Mouse (Mus musculus) liver, embryonic 15.5 days (tissue): Measurements from ENCODE around the gene Slc9a8. TPM values are rescaled to one million over a fixed set of nuclear protein-coding genes. Genes with fewer than 3 reads are reported as not detected.
A peak's percentile ranks its signal among the peaks of the same experiment; 100 is the strongest.

ENCODE experiments used
- ATAC-seq: fragments of 200-750 bp; cut with Nextera tagmentation; 2 replicates; pipeline ENCODE4 v1.8.0; 2017; ENCODE audit warnings: moderate number of reproducible peaks, mild to moderate bottlenecking, moderate library complexity; ENCODE audit not compliant: insufficient read depth
- H3K27ac ChIP-seq: fragments of 300-500 bp; sonication (generic); replicated peaks from 2 replicates; pipeline ENCODE4 v1.5.1; 2015; ENCODE audit warnings: mild to moderate bottlenecking, inconsistent platforms
- H3K27me3 ChIP-seq: fragments of 300-500 bp; sonication (generic); 2 replicates; pipeline ENCODE4 v1.6.1; 2015; ENCODE audit warnings: mild to moderate bottlenecking, inconsistent platforms
- H3K36me3 ChIP-seq: fragments of 300-500 bp; sonication (generic); replicated peaks from 2 replicates; pipeline ENCODE4 v1.6.1; 2015; ENCODE audit warnings: moderate library complexity, mild to moderate bottlenecking, inconsistent platforms
- H3K4me1 ChIP-seq: fragments of 300-500 bp; sonication (generic); replicated peaks from 2 replicates; pipeline ENCODE4 v1.6.1; 2015; ENCODE audit warnings: inconsistent platforms
- H3K4me2 ChIP-seq: fragments of 300-500 bp; sonication (generic); 2 replicates; pipeline ENCODE4 v1.6.1; 2015; ENCODE audit warnings: moderate library complexity, mild to moderate bottlenecking, inconsistent platforms
- H3K4me3 ChIP-seq: fragments of 300-500 bp; sonication (generic); replicated peaks from 2 replicates; pipeline ENCODE4 v1.5.1; 2015; ENCODE audit warnings: mild to moderate bottlenecking, inconsistent platforms
- H3K9ac ChIP-seq: fragments of 300-500 bp; sonication (generic); 2 replicates; pipeline ENCODE4 v1.6.1; 2015; ENCODE audit warnings: moderate library complexity, mild to moderate bottlenecking, inconsistent platforms
- H3K9me3 ChIP-seq: fragments of 300-500 bp; sonication (generic); replicated peaks from 2 replicates; pipeline ENCODE4 v1.6.1; 2016; ENCODE audit warnings: inconsistent platforms
- WGBS: fragments of 180-500 bp; shearing (Covaris S2); methylation state at CpG from one replicate; pipeline ENCODE4 v1.1.7; 2015; ENCODE audit warnings: mixed read lengths; ENCODE audit not compliant: insufficient replicate concordance; 5-methylcytosine and 5-hydroxymethylcytosine counted together
- polyA plus RNA-seq: library from polyadenylated mRNA; unstranded; fragments of >200 nt; fragmentation: Nextera tagmentation; extraction: Ambion mirVana; gene quantifications from 2 replicates; pipeline ENCODE4 v1.2.1, GENCODE M21; 2015

Gene Slc9a8
- polyA plus RNA-seq, 1 experiment from 2014 or later: 12.7 TPM

DNA sequence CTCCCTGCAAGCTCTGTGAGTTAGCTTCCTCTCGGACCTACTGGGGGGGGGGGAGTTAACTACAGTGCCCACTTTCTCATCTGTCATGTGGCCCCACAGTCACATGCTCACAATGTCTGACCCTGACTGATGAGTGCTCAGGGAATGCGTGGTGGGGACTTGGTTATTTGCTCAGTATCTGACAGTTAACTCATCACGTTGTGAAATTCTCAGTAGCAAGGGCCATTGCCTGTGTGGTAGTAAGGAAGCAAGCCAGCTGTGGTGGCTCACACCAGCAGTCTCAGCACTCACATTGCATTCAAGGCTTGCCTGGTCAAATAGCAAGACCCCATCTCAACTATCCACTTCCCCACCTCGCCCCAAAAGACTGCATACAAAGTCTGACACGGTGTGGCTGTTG is 45.7 kb downstream of the Slc9a8 start:
- H3K36me3 ChIP-seq: peaks cover 76% of the 10 kb centered on the region
- H3K27me3 ChIP-seq: no peaks in the 10 kb centered on the region
- H3K4me1 ChIP-seq: no peaks in the 10 kb centered on the region
- no peak overlapping the region for H3K4me3 ChIP-seq
- WGBS: 60% methylated on average over 5 of the region's 5 CpGs
- no peak overlapping the region for H3K9ac ChIP-seq
- no peaks in the 10 kb centered on the region for H3K9me3 ChIP-seq
- no peak overlapping the region for H3K4me2 ChIP-seq
- no peak overlapping the region for H3K27ac ChIP-seq
- ATAC-seq: no peak

DNA sequence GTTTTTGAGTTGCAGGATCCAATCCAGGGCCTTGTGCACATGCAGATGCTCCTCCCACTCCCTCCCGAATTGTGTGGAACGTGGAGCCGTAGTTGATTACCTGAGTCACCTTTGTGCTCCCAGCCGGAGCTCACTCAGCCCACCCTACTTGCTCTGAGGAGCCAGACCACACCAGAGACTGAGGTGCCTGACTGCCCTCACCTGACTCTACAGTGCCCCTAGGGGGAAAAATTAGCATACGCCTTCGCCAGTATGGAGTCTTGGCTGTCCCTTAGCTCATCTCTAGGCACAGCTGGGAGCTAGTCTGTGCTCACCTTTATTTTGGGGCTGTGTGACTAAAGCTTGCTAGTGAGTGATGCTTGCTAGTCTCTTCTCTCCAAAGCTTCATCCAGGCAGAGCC is 46.9 kb downstream of the Slc9a8 start:
- H3K27ac ChIP-seq: no peak overlapping the region
- WGBS: 77% methylated on average over 6 of the region's 6 CpGs

DNA sequence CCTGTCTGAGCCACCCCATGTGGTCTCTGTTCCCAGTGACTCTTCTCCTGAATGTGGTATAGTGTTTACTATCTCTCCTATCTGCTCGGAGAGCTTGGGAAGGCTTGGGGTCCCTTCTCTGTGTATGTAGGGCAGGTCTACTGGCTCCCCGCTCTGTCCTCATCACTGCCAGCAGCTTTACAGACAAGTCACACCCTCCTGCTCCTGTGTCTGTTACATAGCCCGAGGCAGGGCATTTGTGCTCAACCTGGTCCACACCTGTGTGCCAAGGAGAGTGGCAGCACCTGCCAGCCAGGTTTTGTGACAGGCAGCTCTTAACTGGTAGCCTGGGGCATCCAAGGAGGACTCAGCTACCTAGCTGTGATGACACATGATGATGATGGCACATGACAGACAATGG is 49.1 kb downstream of the Slc9a8 start:
- no peak overlapping the region for H3K9ac ChIP-seq
- H3K27ac ChIP-seq: no peak overlapping the region
- H3K4me3 ChIP-seq: no peak overlapping the region
- WGBS: 75% methylated on average over 3 of the region's 3 CpGs
- no peaks in the 10 kb centered on the region for H3K9me3 ChIP-seq
- H3K36me3 ChIP-seq: peaks cover 95% of the 10 kb centered on the region
- no peaks in the 10 kb centered on the region for H3K27me3 ChIP-seq
- H3K4me1 ChIP-seq: no peaks in the 10 kb centered on the region
- no peak overlapping the region for H3K4me2 ChIP-seq
- ATAC-seq: no peak

More for the DNA sequence above, 46.9 kb downstream of the Slc9a8 start:
- no peaks in the 10 kb centered on the region for H3K4me1 ChIP-seq
- ATAC-seq: no peak
- peaks cover 88% of the 10 kb centered on the region for H3K36me3 ChIP-seq
- H3K4me3 ChIP-seq: no peak overlapping the region
- H3K27me3 ChIP-seq: no peaks in the 10 kb centered on the region
- H3K9me3 ChIP-seq: no peaks in the 10 kb centered on the region
- H3K9ac ChIP-seq: no peak overlapping the region
- H3K4me2 ChIP-seq: no peak overlapping the region

DNA sequence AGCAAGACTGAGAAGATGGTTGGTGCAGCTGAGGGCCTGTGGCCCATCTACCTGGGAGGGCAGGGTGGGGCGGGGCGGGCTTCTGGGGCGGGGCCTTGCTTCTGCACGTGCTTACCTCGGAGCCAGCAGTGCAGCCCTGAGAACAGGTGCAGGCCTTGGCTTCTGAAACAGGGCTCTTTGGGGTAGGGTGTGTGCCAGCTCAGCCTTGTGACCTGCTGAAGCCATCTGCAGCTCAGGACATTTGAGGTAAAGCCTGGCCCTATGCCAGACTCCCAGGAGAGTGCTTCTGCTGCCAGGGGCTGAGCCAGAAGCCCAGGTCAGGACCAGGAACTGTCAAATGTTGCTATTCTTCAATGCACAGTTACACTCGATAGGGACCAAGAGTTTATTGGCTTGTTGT is 50.1 kb downstream of the Slc9a8 start:
- Histone ChIP-seq H3K36me3 (peaks cover 88% of the 10 kb centered on the region), H3K4me3 (no peak overlapping the region), H3K4me1 (peaks cover 9% of the 10 kb centered on the region), H3K9me3 (no peaks in the 10 kb centered on the region), H3K9ac (no peak overlapping the region), H3K27me3 (no peaks in the 10 kb centered on the region), H3K4me2 (no peak overlapping the region), H3K27ac (no peak overlapping the region)
- no peak for ATAC-seq
- 77% methylated on average over 6 of the region's 6 CpGs for WGBS

DNA sequence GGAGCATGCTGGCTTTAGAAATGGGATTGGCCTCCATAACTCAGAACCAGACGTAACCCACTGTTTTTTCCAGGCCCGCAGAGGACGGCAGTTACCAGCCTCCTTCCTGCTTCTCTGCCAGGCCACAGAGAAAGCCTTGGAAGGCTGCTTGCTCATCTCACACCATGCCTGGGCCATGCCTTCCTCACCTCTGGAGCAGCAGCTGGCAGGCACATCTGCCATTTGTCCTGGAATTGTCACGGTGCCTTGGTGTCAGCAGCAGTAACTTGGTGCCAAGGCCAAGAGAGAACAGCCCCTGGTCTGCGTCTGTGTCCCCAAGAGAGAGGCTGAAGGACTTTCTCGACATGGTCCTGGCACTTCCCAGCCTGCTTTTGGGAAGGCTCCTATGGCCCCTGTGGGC is 52.7 kb downstream of the Slc9a8 start:
- no peak for ATAC-seq
- H3K4me3 ChIP-seq: no peak overlapping the region
- 84% methylated on average over 6 of the region's 6 CpGs for WGBS

DNA sequence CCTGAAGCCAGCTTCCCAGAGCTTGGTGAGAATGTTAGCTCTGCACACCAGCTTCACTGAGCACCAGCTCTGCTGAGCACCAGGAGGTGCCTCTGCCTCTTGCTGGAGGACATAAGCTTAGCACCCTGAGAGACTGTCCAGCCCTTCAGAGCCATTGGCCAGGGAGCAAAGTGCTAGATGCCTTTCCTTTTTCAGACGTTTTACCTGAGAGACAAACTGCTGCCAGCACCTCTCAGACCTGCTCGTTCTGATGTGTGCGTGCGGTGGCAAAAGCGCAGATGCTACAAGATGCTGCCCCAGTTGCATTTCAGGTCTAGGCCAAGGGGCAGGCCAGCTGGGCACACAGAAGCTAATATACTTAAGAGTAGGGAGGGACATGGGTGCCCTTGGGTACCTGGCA is 54.1 kb downstream of the Slc9a8 start:
- Histone ChIP-seq H3K27me3 (no peaks in the 10 kb centered on the region), H3K36me3 (peaks cover 53% of the 10 kb centered on the region), H3K4me2 (no peak overlapping the region), H3K4me3 (no peak overlapping the region), H3K4me1 (peaks cover 13% of the 10 kb centered on the region), H3K27ac (no peak overlapping the region), H3K9me3 (no peaks in the 10 kb centered on the region), H3K9ac (no peak overlapping the region)
- WGBS: 79% methylated on average over 5 of the region's 5 CpGs
- ATAC-seq: no peak

More for the DNA sequence above, 52.7 kb downstream of the Slc9a8 start:
- H3K27ac ChIP-seq: no peak overlapping the region
- peaks cover 13% of the 10 kb centered on the region for H3K4me1 ChIP-seq
- no peak overlapping the region for H3K4me2 ChIP-seq
- no peaks in the 10 kb centered on the region for H3K27me3 ChIP-seq
- no peaks in the 10 kb centered on the region for H3K9me3 ChIP-seq
- H3K36me3 ChIP-seq: peaks cover 66% of the 10 kb centered on the region
- no peak overlapping the region for H3K9ac ChIP-seq

DNA sequence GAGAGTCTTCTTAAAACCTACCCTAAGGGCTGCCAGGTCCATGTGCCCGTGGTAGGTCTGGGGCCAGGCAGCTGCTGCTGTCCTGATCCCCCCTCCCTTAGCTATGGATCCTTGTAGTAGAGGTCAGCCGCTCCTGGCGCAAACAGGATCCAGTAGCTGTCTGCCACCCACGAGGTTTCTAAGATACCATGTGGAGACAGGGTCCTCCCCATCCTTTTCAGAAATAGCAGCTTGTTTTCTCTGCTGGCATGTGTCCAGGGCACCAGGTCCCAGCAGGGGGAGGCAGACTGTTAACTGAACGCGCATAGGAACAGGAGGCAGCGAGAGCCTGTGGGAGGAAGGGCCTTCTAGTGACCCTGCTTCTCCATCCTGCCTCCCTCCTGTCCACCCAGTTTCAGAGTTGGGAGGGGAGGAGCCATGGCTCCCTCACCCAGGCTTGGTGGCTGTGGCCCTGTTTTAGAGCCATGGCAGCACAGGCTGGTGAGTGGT is 54.7 kb downstream of the Slc9a8 start:
- Histone ChIP-seq H3K9me3 (no peaks in the 10 kb centered on the region), H3K27ac (0 out of 2 replicates have a peak overlapping the region, but pooled peaks have one; percentile 38), H3K4me1 (peaks cover 13% of the 10 kb centered on the region), H3K4me2 (no peak overlapping the region), H3K27me3 (no peaks in the 10 kb centered on the region), H3K4me3 (no peak overlapping the region), H3K36me3 (peaks cover 46% of the 10 kb centered on the region), H3K9ac (no peak overlapping the region)
- 51% methylated on average over 7 of the region's 7 CpGs for WGBS
- peak; percentile 35 for ATAC-seq

DNA sequence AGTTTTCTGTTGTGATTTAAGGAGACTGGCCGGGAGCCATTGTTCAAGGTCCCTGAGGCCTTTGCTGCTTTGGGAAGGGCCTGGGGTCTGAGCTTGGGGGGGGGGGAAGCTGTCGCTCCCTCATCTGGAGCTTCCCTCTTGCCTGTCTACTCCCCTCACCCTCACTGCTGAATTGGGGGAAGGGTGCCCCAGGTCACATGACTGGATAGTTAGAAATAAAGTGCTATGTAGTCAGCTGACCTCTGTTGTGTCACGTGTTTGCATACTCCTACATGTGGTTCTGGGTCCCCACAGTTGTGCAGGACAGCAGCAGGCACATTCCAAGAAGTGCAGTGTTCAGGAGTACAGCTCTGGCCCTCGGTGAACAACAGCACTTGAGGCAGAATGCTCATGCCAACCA is 55.2 kb downstream of the Slc9a8 start:
- no peaks in the 10 kb centered on the region for H3K9me3 ChIP-seq
- peaks cover 13% of the 10 kb centered on the region for H3K4me1 ChIP-seq
- WGBS: 55% methylated on average over 4 of the region's 4 CpGs
- H3K4me3 ChIP-seq: no peak overlapping the region
- 0 out of 2 replicates have a peak overlapping the region, but pooled peaks have one; percentile 38 for H3K27ac ChIP-seq
- peaks cover 41% of the 10 kb centered on the region for H3K36me3 ChIP-seq
- H3K27me3 ChIP-seq: no peaks in the 10 kb centered on the region
- ATAC-seq: no peak
- no peak overlapping the region for H3K9ac ChIP-seq
- no peak overlapping the region for H3K4me2 ChIP-seq

DNA sequence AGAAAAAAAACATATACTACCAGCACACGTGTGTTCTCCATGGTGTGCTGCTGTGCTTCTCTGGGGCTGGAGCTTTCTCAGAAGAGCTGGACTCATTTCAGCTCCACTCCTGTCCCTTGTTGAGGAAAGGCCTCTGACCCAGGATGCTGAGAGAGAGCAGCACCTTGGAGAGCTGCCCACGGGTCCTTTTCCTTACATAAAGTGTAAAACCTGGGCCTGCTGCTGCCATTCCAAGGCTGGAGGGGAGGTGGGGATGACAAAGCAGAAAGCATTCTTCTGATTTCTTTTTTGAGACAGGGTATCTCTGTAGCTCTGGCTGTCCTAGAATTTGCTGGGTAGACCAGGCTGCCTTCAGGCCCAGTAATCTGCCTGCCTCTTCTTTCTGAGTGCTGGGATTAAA is 56.6 kb downstream of the Slc9a8 start:
- Histone ChIP-seq H3K4me3 (no peak overlapping the region), H3K36me3 (peaks cover 37% of the 10 kb centered on the region), H3K9me3 (no peaks in the 10 kb centered on the region), H3K4me2 (no peak overlapping the region), H3K27me3 (no peaks in the 10 kb centered on the region), H3K9ac (no peak overlapping the region), H3K27ac (no peak overlapping the region), H3K4me1 (peaks cover 13% of the 10 kb centered on the region)
- 50% methylated on average over 2 of the region's 2 CpGs for WGBS
- ATAC-seq: no peak

DNA sequence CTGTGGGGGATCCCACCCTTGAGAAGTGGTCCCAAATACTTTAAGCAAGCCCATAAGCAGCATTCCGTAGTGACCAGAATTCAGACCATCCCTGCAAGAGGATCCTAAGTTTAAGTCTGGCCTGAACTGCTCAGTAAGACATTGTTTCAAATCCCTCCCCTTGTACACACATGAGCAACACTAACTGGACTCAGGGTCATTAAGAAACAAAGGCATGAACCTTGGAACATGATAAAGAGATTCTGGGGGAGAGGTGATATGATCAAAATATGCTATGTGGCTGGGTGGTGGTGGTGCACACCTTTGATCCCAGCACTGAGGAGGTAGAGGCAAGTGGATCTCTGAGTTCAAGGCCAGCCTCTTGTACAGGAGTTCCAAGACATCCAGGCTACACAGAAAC is 58.0 kb downstream of the Slc9a8 start:
- H3K4me1 ChIP-seq: peaks cover 13% of the 10 kb centered on the region
- H3K36me3 ChIP-seq: peaks cover 37% of the 10 kb centered on the region
- no peak overlapping the region for H3K9ac ChIP-seq
- no peak overlapping the region for H3K4me3 ChIP-seq
- no peak overlapping the region for H3K4me2 ChIP-seq
- 71% methylated on average over 1 of the region's 1 CpGs for WGBS
- no peaks in the 10 kb centered on the region for H3K27me3 ChIP-seq
- H3K9me3 ChIP-seq: no peaks in the 10 kb centered on the region
- H3K27ac ChIP-seq: no peak overlapping the region
- ATAC-seq: no peak

DNA sequence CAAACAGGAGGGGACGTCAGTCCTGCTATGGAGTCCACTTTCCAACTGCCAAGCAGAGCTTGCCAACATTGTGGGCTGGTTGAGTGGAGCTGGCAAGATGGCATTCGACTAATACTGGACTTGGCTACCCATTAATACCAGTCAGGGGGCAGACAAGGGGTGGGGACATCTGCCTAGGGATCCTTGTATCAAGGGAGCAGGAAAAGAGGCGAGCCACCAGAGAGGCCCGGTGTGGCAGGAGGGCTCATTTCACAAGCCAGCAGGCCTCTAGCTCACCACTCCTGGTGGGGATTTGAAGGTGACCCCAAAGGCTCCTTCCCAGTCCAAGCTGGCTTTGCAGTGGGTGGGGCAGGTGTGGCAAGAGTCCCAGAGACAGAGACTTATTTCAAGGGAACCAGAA is 61.2 kb downstream of the Slc9a8 start:
- Histone ChIP-seq H3K4me1 (peaks cover 13% of the 10 kb centered on the region; the same call in 1 of the 2 replicates), H3K9me3 (no peaks in the 10 kb centered on the region), H3K27me3 (no peaks in the 10 kb centered on the region), H3K4me3 (no peak overlapping the region), H3K27ac (no peak overlapping the region), H3K9ac (no peak overlapping the region), H3K36me3 (peaks cover 31% of the 10 kb centered on the region), H3K4me2 (no peak overlapping the region)
- ATAC-seq: no peak
- 83% methylated on average over 4 of the region's 4 CpGs for WGBS
